Mouse (Mus musculus): ENCODE data around the gene Snx30.
A peak's percentile ranks its signal among the peaks of the same experiment; 100 is the strongest.

The Snx30 gene

GRCm38 (mm10) chr4:59902547-59902946, 96.9 kb downstream of the Snx30 start:
- DNase-seq (ENCODE audit: low spot score) = peak; percentile 55

- DNase-seq (ENCODE audit: low spot score) = no peak
These were observed 101.5 kb downstream of the Snx30 start for GRCm38 (mm10) chr4:59907092-59907491.

- DNase-seq (ENCODE audit: low spot score) = no peak
These were observed 102.1 kb downstream of the Snx30 start for GRCm38 (mm10) chr4:59907657-59908230.

GRCm38 (mm10) chr4:59908785-59909184, 103.1 kb downstream of the Snx30 start:
- DNase-seq (ENCODE audit: low spot score) = no peak

- DNase-seq (ENCODE audit: low spot score) = no peak
These were observed 109.2 kb downstream of the Snx30 start, which contains the start of gene Slc46a2 for GRCm38 (mm10) chr4:59914608-59915403. Gene Slc46a2, minus strand, starts transcription at chr4:59915056.

GRCm38 (mm10) chr4:59917966-59918365, 112.3 kb downstream of the Snx30 start:
- DNase-seq (ENCODE audit: low spot score) = no peak

- DNase-seq (ENCODE audit: low spot score) = no peak
These were observed 119.4 kb downstream of the Snx30 start for GRCm38 (mm10) chr4:59925082-59925481.

GRCm38 (mm10) chr4:59927666-59928065, 122.0 kb downstream of the Snx30 start:
- no peak for DNase-seq (ENCODE audit: low spot score)

GRCm38 (mm10) chr4:59928347-59928746, 122.7 kb downstream of the Snx30 start:
- DNase-seq (ENCODE audit: low spot score) = peak; percentile 79

GRCm38 (mm10) chr4:59932505-59933281, 127.1 kb downstream of the Snx30 start:
- DNase-seq (ENCODE audit: low spot score) = no peak

- DNase-seq (ENCODE audit: low spot score) = no peak
These were observed 131.9 kb downstream of the Snx30 start for GRCm38 (mm10) chr4:59937543-59937942.

All from testis, postnatal 10 days (tissue).